ENCODE assay signal across 21 mouse cellular contexts in the genomic region with DNA sequence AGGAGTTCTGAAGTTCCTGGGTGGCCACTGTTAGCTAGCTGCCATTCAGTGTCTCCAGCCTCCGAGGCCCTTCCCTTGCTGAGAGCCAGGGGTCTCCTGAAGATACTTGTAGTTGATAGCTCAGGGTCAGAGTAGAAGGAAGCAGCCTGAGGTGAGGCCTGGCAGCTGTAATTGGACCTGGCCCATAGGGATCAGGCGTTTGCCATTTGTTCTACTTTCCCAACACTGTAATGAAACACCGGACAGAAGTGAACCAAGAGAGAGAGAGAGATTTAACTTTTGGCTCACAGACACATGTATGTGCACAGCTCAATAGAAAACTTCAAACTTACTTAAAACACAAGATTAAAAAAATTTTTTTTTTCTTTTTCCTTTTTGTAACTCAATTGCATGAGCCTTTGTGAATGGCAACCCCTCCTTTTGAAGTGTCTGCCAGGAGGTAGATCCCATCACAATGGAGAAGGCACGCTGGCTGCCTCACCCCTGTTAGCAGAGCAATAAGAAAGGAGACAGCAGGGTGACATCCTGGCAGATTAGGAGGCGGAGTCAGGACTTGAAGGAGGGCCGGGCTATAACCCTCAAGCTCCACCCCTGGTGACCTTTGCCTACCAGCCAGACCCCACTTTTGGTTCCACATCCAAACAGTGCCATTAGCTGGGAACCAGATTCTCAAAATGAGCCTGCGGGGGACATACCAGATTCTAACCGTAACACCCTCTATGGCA. TPM values are rescaled to one million over a fixed set of nuclear protein-coding genes. Genes with fewer than 3 reads are reported as not detected.
A peak's percentile ranks its signal among the peaks of the same experiment; 100 is the strongest.
DNase-seq lines count a peak whose midpoint lies in the region; ATAC-seq and TF ChIP-seq lines count a peak whose summit lies in the region.
"Had no signal": no experiment of that assay in that cellular context is flagged by ENCODE, and none has a peak within 500 bp of the region (broad histone marks: within the 10 kb centered on the region; RNA-seq: fewer than 3 reads in every experiment).

No protein-coding gene starts in this region.

- TF ChIP-seq CTCF in hindbrain, postnatal 0 days (IDR thresholded peaks at IDR 0.05; ENCODE audit: low read depth) = no peak

- H3K27ac ChIP-seq in hindbrain, postnatal 0 days = no peak overlapping the region
- H3K27ac ChIP-seq in hindbrain, embryonic 16.5 days (ENCODE audit: low read depth, low read length) = no peak overlapping the region
- H3K27ac ChIP-seq: kidney, postnatal 0 days; left cerebral cortex, adult 2 months; liver, embryonic 15.5 days had no signal

- no peak for ATAC-seq in hindbrain, postnatal 0 days
- no peak for ATAC-seq in hindbrain, embryonic 16.5 days
- ATAC-seq in megakaryocyte-erythroid progenitor cell, adult 5-6 weeks (replicated peaks; ENCODE audit: low FRiP score, low TSS enrichment, poor library complexity, severe bottlenecking) = no peak
- ATAC-seq: CD4-positive, CD25-positive, alpha-beta regulatory T cell, adult 4 months had no signal

- no peaks in the 10 kb centered on the region for H3K9me3 ChIP-seq in hindbrain, postnatal 0 days (ENCODE audit: low read length)
- H3K9me3 ChIP-seq in hindbrain, embryonic 16.5 days (ENCODE audit: control insufficient read depth, low read length) = no peaks in the 10 kb centered on the region
- H3K9me3 ChIP-seq: liver, embryonic 15.5 days had no signal

- no peak overlapping the region for H3K9ac ChIP-seq in hindbrain, postnatal 0 days (replicated peaks; ENCODE audit: low read length)
- no peak overlapping the region for H3K9ac ChIP-seq in hindbrain, embryonic 16.5 days (ENCODE audit: low read depth, low read length)
- H3K9ac ChIP-seq: liver, embryonic 15.5 days had no signal

- H3K27me3 ChIP-seq in hindbrain, postnatal 0 days (ENCODE audit: insufficient read depth, low read length) = no peaks in the 10 kb centered on the region
- no peaks in the 10 kb centered on the region for H3K27me3 ChIP-seq in hindbrain, embryonic 16.5 days (replicated peaks; ENCODE audit: control insufficient read depth, insufficient read depth, low read length)
- H3K27me3 ChIP-seq: liver, embryonic 15.5 days had no signal

- peaks cover 9% of the 10 kb centered on the region for H3K4me1 ChIP-seq in hindbrain, postnatal 0 days (ENCODE audit: insufficient read depth, low read length)
- H3K4me1 ChIP-seq in hindbrain, embryonic 16.5 days (ENCODE audit: control insufficient read depth, insufficient read depth, low read depth, low read length) = peaks cover 9% of the 10 kb centered on the region
- H3K4me1 ChIP-seq: liver, embryonic 15.5 days; megakaryocyte, embryonic 14.5 days had no signal

- H3K4me3 ChIP-seq in hindbrain, postnatal 0 days (ENCODE audit: low read length) = no peak overlapping the region
- H3K4me3 ChIP-seq in hindbrain, embryonic 16.5 days (ENCODE audit: low read length) = no peak overlapping the region
- H3K4me3 ChIP-seq: left cerebral cortex, adult 2 months; liver, embryonic 15.5 days; megakaryocyte, embryonic 14.5 days; myocyte had no signal

- DNase-seq in embryo, embryonic 10 days (ENCODE audit: low spot score) = peak; percentile 64
- no peak for DNase-seq in embryo, embryonic 10.5 days (ENCODE audit: low spot score)
- peak; percentile 1 for DNase-seq in hindbrain, postnatal 0 days (ENCODE audit: low spot score)
- peak; percentile 90 for DNase-seq in ES-CJ7 (ENCODE audit: low read depth, low spot score)
- DNase-seq in embryo, embryonic 11 days = peak; percentile 57
- no peak for DNase-seq in layer of hippocampus, postnatal 36 days
- DNase-seq: cerebellum, postnatal 36 days; heart, adult 11 months; kidney, adult 11 months; lung, postnatal 10 days; retina, postnatal 1 day; right cerebral cortex, postnatal 4 days; thymus, postnatal 14 days had no signal

- no peak overlapping the region for H3K4me2 ChIP-seq in hindbrain, postnatal 0 days (ENCODE audit: low read depth, low read length)
- no peak overlapping the region for H3K4me2 ChIP-seq in hindbrain, embryonic 16.5 days (ENCODE audit: low read length)
- H3K4me2 ChIP-seq: liver, embryonic 15.5 days had no signal

- 29% methylated on average over 8 of the region's 8 CpGs for WGBS in hindbrain, postnatal 0 days
- WGBS in hindbrain, embryonic 16.5 days = 29% methylated on average over 8 of the region's 8 CpGs

- H3K36me3 ChIP-seq in hindbrain, postnatal 0 days (ENCODE audit: insufficient read depth, low read length) = no peaks in the 10 kb centered on the region
- H3K36me3 ChIP-seq in hindbrain, embryonic 16.5 days (ENCODE audit: control insufficient read depth, insufficient read depth, low read length) = no peaks in the 10 kb centered on the region
- H3K36me3 ChIP-seq: liver, embryonic 15.5 days had no signal

RNA-seq across cellular contexts. Expression of a gene that starts 19.7 kb away (rescaled TPM):
- total RNA-seq in hindbrain, postnatal 0 days (2014; rRNA removed) = 179 and 206 TPM in 2 replicates
- 29.3 and 33.3 TPM in 2 replicates for polyA plus RNA-seq in hindbrain, postnatal 0 days (2015; fragmentation: Nextera tagmentation; extraction: Ambion mirVana)
- 66.3 and 67.6 TPM in 2 replicates for polyA plus RNA-seq in hindbrain, embryonic 16.5 days (2015; fragmentation: Nextera tagmentation; extraction: Ambion mirVana)
- 100 to 1,000 TPM; 689 to 742 TPM for total RNA-seq in layer of hippocampus, postnatal 36 days (2021)
- total RNA-seq in megakaryocyte-erythroid progenitor cell, adult 5-6 weeks (2014; fragmentation: Nextera tagmentation) = 2.1 and 3.9 TPM in 2 replicates
- 3.9 and 4.6 TPM in 2 replicates for total RNA-seq in megakaryocyte-erythroid progenitor cell, adult 5-6 weeks (2017)

Comparison
In these comparisons a context has a peak if more than half of its experiments do, and no peak if none do; other contexts are left out.
1. DNase-seq: peak in embryo, embryonic 10 days (single experiment), hindbrain, postnatal 0 days (single experiment), ES-CJ7 (single experiment) and embryo, embryonic 11 days (single experiment); none in embryo, embryonic 10.5 days (single experiment) and layer of hippocampus, postnatal 36 days (0 of 2).
2. RNA of a gene that starts 19.7 kb away (total RNA-seq): 689 to 742 TPM in layer of hippocampus, postnatal 36 days and 179 to 206 TPM in hindbrain, postnatal 0 days; 2.1 to 4.6 TPM in megakaryocyte-erythroid progenitor cell, adult 5-6 weeks; every median in the first group is over 10 times any median in the second.